ENCODE assay signal across 17 mouse cellular contexts in genomic region chr14:26794431-26794830, GRCm38 (mm10).
"Had no signal": no experiment of that assay in that cellular context is flagged by ENCODE, and none has a peak within 500 bp of the region (broad histone marks: within the 10 kb centered on the region; RNA-seq: fewer than 3 reads in every experiment).

No protein-coding gene starts in this region.

- H3K36me3 ChIP-seq: kidney, embryonic 15.5 days; liver, embryonic 13.5 days; midbrain, embryonic 12.5 days; midbrain, embryonic 15.5 days; neural tube, embryonic 12.5 days; neural tube, embryonic 15.5 days; stomach, embryonic 15.5 days had no signal

- H3K4me3 ChIP-seq: kidney, embryonic 15.5 days; left cerebral cortex, adult 2 months; liver, embryonic 13.5 days; midbrain, embryonic 12.5 days; midbrain, embryonic 15.5 days; neural tube, embryonic 12.5 days; neural tube, embryonic 15.5 days; stomach, embryonic 15.5 days had no signal

- H3K27me3 ChIP-seq: kidney, embryonic 15.5 days; liver, embryonic 13.5 days; midbrain, embryonic 12.5 days; midbrain, embryonic 15.5 days; neural tube, embryonic 12.5 days; neural tube, embryonic 15.5 days; stomach, embryonic 15.5 days had no signal

- DNase-seq: kidney, postnatal 10 days; kidney, postnatal 36 days; layer of hippocampus, postnatal 36 days; liver, embryonic 13.5 days; lung, embryonic 14.5 days; right cerebral cortex, postnatal 14 days; right cerebral cortex, postnatal 4 days; thymus, postnatal 25 days had no signal

- H3K9ac ChIP-seq: kidney, embryonic 15.5 days; liver, embryonic 13.5 days; lung, embryonic 14.5 days; midbrain, embryonic 12.5 days; midbrain, embryonic 15.5 days; neural tube, embryonic 12.5 days; neural tube, embryonic 15.5 days; stomach, embryonic 15.5 days had no signal

- H3K27ac ChIP-seq: kidney, embryonic 15.5 days; left cerebral cortex, adult 2 months; liver, embryonic 13.5 days; macrophage; midbrain, embryonic 12.5 days; midbrain, embryonic 15.5 days; neural tube, embryonic 12.5 days; neural tube, embryonic 15.5 days; stomach, embryonic 15.5 days had no signal

- H3K4me2 ChIP-seq: kidney, embryonic 15.5 days; liver, embryonic 13.5 days; lung, embryonic 14.5 days; midbrain, embryonic 12.5 days; midbrain, embryonic 15.5 days; neural tube, embryonic 12.5 days; neural tube, embryonic 15.5 days; stomach, embryonic 15.5 days had no signal

- ATAC-seq: lung, postnatal 0 days; midbrain, embryonic 15.5 days had no signal

- H3K9me3 ChIP-seq: kidney, embryonic 15.5 days; liver, embryonic 13.5 days; midbrain, embryonic 12.5 days; midbrain, embryonic 15.5 days; neural tube, embryonic 12.5 days; neural tube, embryonic 15.5 days; stomach, embryonic 15.5 days had no signal

- H3K4me1 ChIP-seq: kidney, embryonic 15.5 days; liver, embryonic 13.5 days; midbrain, embryonic 12.5 days; midbrain, embryonic 15.5 days; neural tube, embryonic 12.5 days; neural tube, embryonic 15.5 days; stomach, embryonic 15.5 days had no signal
